Mouse (Mus musculus) cerebellum, postnatal 10 days (tissue): ENCODE measurements at regions not wholly inside any gene's neighbourhood (a gene's known extent, or its start where the extent isn't known, plus 50 kb on each side); places are given as distances from the start of the nearest gene placed in this dataset.
"Not testable (repeated sequence)": the region's sequence is repeated elsewhere in the genome, so short reads cannot be mapped to it uniquely, and the experiment has no call there.

Experiments
- DNase-seq, 2 experiments: peaks; one replicate each; pipeline ENCODE4 v3.0.0; 2021; ENCODE audit warnings: mixed read lengths in 2 of 2

- peak; percentile 92 to 94 for DNase-seq
Observed at GRCm38 (mm10) chr12:56058463-56058862, 222.3 kb downstream of the Brms1l start.

GRCm38 (mm10) chr12:56055382-56055781 lies 219.3 kb downstream of the Brms1l start:
- no peak for DNase-seq

- DNase-seq, result no peak
Observed at GRCm38 (mm10) chr12:56046050-56046449, 209.9 kb downstream of the Brms1l start.

GRCm38 (mm10) chr12:56020954-56021514 lies 184.9 kb downstream of the Brms1l start:
- no peak for DNase-seq

GRCm38 (mm10) chr12:56020547-56020946 lies 184.4 kb downstream of the Brms1l start:
- DNase-seq, result no peak

- no peak for DNase-seq
Observed at GRCm38 (mm10) chr12:56009976-56010375, 173.9 kb downstream of the Brms1l start.

GRCm38 (mm10) chr12:56005846-56006245 lies 169.7 kb downstream of the Brms1l start:
- DNase-seq, result no peak

- DNase-seq, result no peak
Observed at GRCm38 (mm10) chr12:56005321-56005720, 169.2 kb downstream of the Brms1l start.

- no peak for DNase-seq
Observed at GRCm38 (mm10) chr12:56004479-56004878, 168.4 kb downstream of the Brms1l start.

GRCm38 (mm10) chr12:56003561-56003960 lies 167.4 kb downstream of the Brms1l start:
- no peak for DNase-seq

GRCm38 (mm10) chr12:55996585-55997377 lies 160.7 kb downstream of the Brms1l start:
- peak in 1 of 2 experiments; percentile 10 for DNase-seq

GRCm38 (mm10) chr12:55983565-55984351 lies 147.6 kb downstream of the Brms1l start:
- peak; percentile 3 to 9 for DNase-seq

GRCm38 (mm10) chr12:55983128-55983527 lies 147.0 kb downstream of the Brms1l start:
- no peak for DNase-seq

GRCm38 (mm10) chr12:55974262-55974661 lies 138.1 kb downstream of the Brms1l start:
- DNase-seq, result peak; percentile 69 to 77

- DNase-seq, result not testable (repeated sequence)
Observed at GRCm38 (mm10) chr12:55959319-55959718, 123.2 kb downstream of the Brms1l start.

- no peak for DNase-seq
Observed at GRCm38 (mm10) chr12:55940566-55940965, 104.4 kb downstream of the Brms1l start.

- peak; percentile 12 to 27 for DNase-seq
Observed at GRCm38 (mm10) chr12:55939281-55940142, 103.4 kb downstream of the Brms1l start.

GRCm38 (mm10) chr12:55934172-55934571 lies 98.0 kb downstream of the Brms1l start:
- no peak for DNase-seq

- peak in 1 of 2 experiments; percentile 1 for DNase-seq
Observed at GRCm38 (mm10) chr12:55933417-55933816, 97.3 kb downstream of the Brms1l start.

GRCm38 (mm10) chr12:55930468-55930867 lies 94.3 kb downstream of the Brms1l start:
- no peak for DNase-seq

GRCm38 (mm10) chr12:55926974-55927321 lies 90.8 kb downstream of the Brms1l start:
- DNase-seq, result no peak

GRCm38 (mm10) chr12:55926276-55926973 lies 90.3 kb downstream of the Brms1l start:
- no peak for DNase-seq
